Mouse (Mus musculus) splenic B cell, adult 2 months (primary cell): ENCODE measurements at regions not wholly inside any gene's neighbourhood (a gene's known extent, or its start where the extent isn't known, plus 50 kb on each side); places are given as distances from the start of the nearest gene placed in this dataset.
A peak's percentile ranks its signal among the peaks of the same experiment; 100 is the strongest.
"Not testable (repeated sequence)": the region's sequence is repeated elsewhere in the genome, so short reads cannot be mapped to it uniquely, and the experiment has no call there.

ENCODE experiments used
- DNase-seq: peaks from one replicate; pipeline ENCODE4 v3.0.0-alpha.2; 2011; ENCODE audit warnings: low read depth, low spot score
- H3K27me3 ChIP-seq: 2 replicates; pipeline ENCODE4 v1.6.1; 2012; ENCODE audit warnings: mild to moderate bottlenecking, low read length, moderate library complexity, mixed read lengths; ENCODE audit not compliant: control insufficient read depth, poor library complexity, insufficient read depth, severe bottlenecking
- H3K36me3 ChIP-seq: 2 replicates; pipeline ENCODE4 v1.6.1; 2012; ENCODE audit warnings: mild to moderate bottlenecking, low read length, moderate library complexity, mixed read lengths; ENCODE audit not compliant: control insufficient read depth, poor library complexity, insufficient read depth, severe bottlenecking

- Histone ChIP-seq H3K36me3 (no peaks in the 10 kb centered on the region), H3K27me3 (no peaks in the 10 kb centered on the region)
- DNase-seq = no peak
Measured at GRCm38 (mm10) chrX:166809165-166809564, 223.6 kb upstream of the Egfl6 start.

- no peak for DNase-seq
- Histone ChIP-seq H3K27me3 (no peaks in the 10 kb centered on the region), H3K36me3 (no peaks in the 10 kb centered on the region)
Measured at GRCm38 (mm10) chrX:166808207-166808606, 222.7 kb upstream of the Egfl6 start.

- Histone ChIP-seq H3K36me3 (no peaks in the 10 kb centered on the region), H3K27me3 (no peaks in the 10 kb centered on the region)
- DNase-seq = peak; percentile 24
Measured at GRCm38 (mm10) chrX:166805957-166806356, 220.4 kb upstream of the Egfl6 start.

- no peak for DNase-seq
- Histone ChIP-seq H3K36me3 (no peaks in the 10 kb centered on the region), H3K27me3 (no peaks in the 10 kb centered on the region)
Measured at GRCm38 (mm10) chrX:166805480-166805879, 220.0 kb upstream of the Egfl6 start.

- peak; percentile 31 for DNase-seq
- H3K36me3 ChIP-seq = no peaks in the 10 kb centered on the region
- H3K27me3 ChIP-seq = no peaks in the 10 kb centered on the region
Measured at GRCm38 (mm10) chrX:166803246-166803645, 217.7 kb upstream of the Egfl6 start.

GRCm38 (mm10) chrX:166801017-166801416 is 215.5 kb upstream of the Egfl6 start:
- no peaks in the 10 kb centered on the region for H3K36me3 ChIP-seq
- no peak for DNase-seq

GRCm38 (mm10) chrX:166795651-166796050 is 210.1 kb upstream of the Egfl6 start:
- Histone ChIP-seq H3K36me3 (no peaks in the 10 kb centered on the region), H3K27me3 (no peaks in the 10 kb centered on the region)
- DNase-seq = no peak

More at GRCm38 (mm10) chrX:166801017-166801416, 215.5 kb upstream of the Egfl6 start:
- no peaks in the 10 kb centered on the region for H3K27me3 ChIP-seq

- H3K36me3 ChIP-seq = no peaks in the 10 kb centered on the region
- H3K27me3 ChIP-seq = no peaks in the 10 kb centered on the region
- no peak for DNase-seq
Measured at GRCm38 (mm10) chrX:166789031-166789430, 203.5 kb upstream of the Egfl6 start.

GRCm38 (mm10) chrX:166787137-166787536 is 201.6 kb upstream of the Egfl6 start:
- DNase-seq, H3K27me3 ChIP-seq, H3K36me3 ChIP-seq: not testable (repeated sequence)

GRCm38 (mm10) chrX:166785615-166786014 is 200.1 kb upstream of the Egfl6 start:
- DNase-seq = no peak
- H3K27me3 ChIP-seq = no peaks in the 10 kb centered on the region
- H3K36me3 ChIP-seq = no peaks in the 10 kb centered on the region

- no peak for DNase-seq
- Histone ChIP-seq H3K27me3 (no peaks in the 10 kb centered on the region), H3K36me3 (no peaks in the 10 kb centered on the region)
Measured at GRCm38 (mm10) chrX:166783377-166783776, 197.9 kb upstream of the Egfl6 start.

GRCm38 (mm10) chrX:166779334-166780092 is 194.0 kb upstream of the Egfl6 start:
- Histone ChIP-seq H3K36me3 (no peaks in the 10 kb centered on the region), H3K27me3 (no peaks in the 10 kb centered on the region)
- DNase-seq = no peak

- DNase-seq = no peak
- H3K36me3 ChIP-seq = no peaks in the 10 kb centered on the region
- no peaks in the 10 kb centered on the region for H3K27me3 ChIP-seq
Measured at GRCm38 (mm10) chrX:166773408-166773854, 187.9 kb upstream of the Egfl6 start.

- no peaks in the 10 kb centered on the region for H3K36me3 ChIP-seq
- H3K27me3 ChIP-seq = no peaks in the 10 kb centered on the region
- DNase-seq = no peak
Measured at GRCm38 (mm10) chrX:166766991-166767390, 181.5 kb upstream of the Egfl6 start.

GRCm38 (mm10) chrX:166765647-166766046 is 180.1 kb upstream of the Egfl6 start:
- Histone ChIP-seq H3K36me3 (no peaks in the 10 kb centered on the region), H3K27me3 (no peaks in the 10 kb centered on the region)
- DNase-seq = no peak

GRCm38 (mm10) chrX:166762098-166762497 is 176.6 kb upstream of the Egfl6 start:
- H3K36me3 ChIP-seq = no peaks in the 10 kb centered on the region
- DNase-seq = no peak

More at GRCm38 (mm10) chrX:166762098-166762497, 176.6 kb upstream of the Egfl6 start:
- no peaks in the 10 kb centered on the region for H3K27me3 ChIP-seq
